Mouse (Mus musculus): ENCODE results near the gene Snrnp25. TPM values are rescaled to one million over a fixed set of nuclear protein-coding genes. Genes with fewer than 3 reads are reported as not detected.

The Snrnp25 gene
- polyA plus RNA-seq, 1 experiment from 2014 or later = 87.0 TPM

Other genes with a start within 250 kb of the Snrnp25 start
- gene 4930524B15Rik, start 239.8 kb upstream of the Snrnp25 start, polyA plus RNA-seq (2014; fragmentation: Nextera tagmentation; extraction: Ambion mirVana) = 0.22 and 0.39 TPM in 2 replicates
- gene Nsg2, start 205.0 kb upstream of the Snrnp25 start, polyA plus RNA-seq (2014; fragmentation: Nextera tagmentation; extraction: Ambion mirVana) = 39.8 and 40.5 TPM in 2 replicates
- not detected in 2 replicates for gene Il9r, start 5.1 kb upstream of the Snrnp25 start, polyA plus RNA-seq (2014; fragmentation: Nextera tagmentation; extraction: Ambion mirVana)
- gene Rhbdf1, start 16.9 kb downstream of the Snrnp25 start, polyA plus RNA-seq (2014; fragmentation: Nextera tagmentation; extraction: Ambion mirVana) = 13.2 and 14.1 TPM in 2 replicates
- gene Mpg, start 21.1 kb downstream of the Snrnp25 start, polyA plus RNA-seq (2014; fragmentation: Nextera tagmentation; extraction: Ambion mirVana) = 24.8 and 27.2 TPM in 2 replicates
- 28.3 and 34.0 TPM in 2 replicates for gene Nprl3, start 62.3 kb downstream of the Snrnp25 start, polyA plus RNA-seq (2014; fragmentation: Nextera tagmentation; extraction: Ambion mirVana)
- 3,185 and 3,229 TPM in 2 replicates for gene Hba-x, start 71.0 kb downstream of the Snrnp25 start, polyA plus RNA-seq (2014; fragmentation: Nextera tagmentation; extraction: Ambion mirVana)
- gene Hba-a1, start 78.1 kb downstream of the Snrnp25 start, polyA plus RNA-seq (2014; fragmentation: Nextera tagmentation; extraction: Ambion mirVana) = 2,946 and 2,965 TPM in 2 replicates
- 6.9 and 7.2 TPM in 2 replicates for gene Hbq1b, start 81.5 kb downstream of the Snrnp25 start, polyA plus RNA-seq (2014; fragmentation: Nextera tagmentation; extraction: Ambion mirVana)
- gene Hba-a2, start 91.1 kb downstream of the Snrnp25 start, polyA plus RNA-seq (2014; fragmentation: Nextera tagmentation; extraction: Ambion mirVana) = 5,591 and 5,690 TPM in 2 replicates
- 0.30 and 0.77 TPM in 2 replicates for gene Hbq1a, start 94.7 kb downstream of the Snrnp25 start, polyA plus RNA-seq (2014; fragmentation: Nextera tagmentation; extraction: Ambion mirVana)
- gene Sh3pxd2b, start 142.4 kb downstream of the Snrnp25 start, polyA plus RNA-seq (2014; fragmentation: Nextera tagmentation; extraction: Ambion mirVana) = 21.4 and 23.2 TPM in 2 replicates
- gene Ubtd2, start 250.0 kb downstream of the Snrnp25 start, polyA plus RNA-seq (2014; fragmentation: Nextera tagmentation; extraction: Ambion mirVana) = 67.7 and 71.6 TPM in 2 replicates